Mouse (Mus musculus) stomach, embryonic 16.5 days (tissue): ENCODE data around the gene Sbk1. TPM values are rescaled to one million over a fixed set of nuclear protein-coding genes. Genes with fewer than 3 reads are reported as not detected.

Experiments
- ATAC-seq: fragments of 200-750 bp; cut with Nextera tagmentation; 2 replicates; pipeline ENCODE4 v1.8.0; 2017; ENCODE audit warnings: moderate number of reproducible peaks, moderate TSS enrichment; ENCODE audit not compliant: insufficient read depth, low FRiP score
- H3K27ac ChIP-seq: fragments of 300-500 bp; sonication (generic); 2 replicates; pipeline ENCODE4 v1.5.1; 2014; ENCODE audit warnings: low read length
- H3K27me3 ChIP-seq: fragments of 300-500 bp; sonication (generic); 2 replicates; pipeline ENCODE4 v1.6.1; 2014; ENCODE audit warnings: low read length, control low read depth, mixed read lengths; ENCODE audit not compliant: control insufficient read depth, insufficient read depth
- H3K36me3 ChIP-seq: fragments of 300-500 bp; sonication (generic); 2 replicates; pipeline ENCODE4 v1.6.1; 2014; ENCODE audit warnings: low read length; ENCODE audit not compliant: control insufficient read depth, insufficient read depth
- H3K4me1 ChIP-seq: fragments of 300-500 bp; sonication (generic); 2 replicates; pipeline ENCODE4 v1.6.1; 2014; ENCODE audit warnings: low read length, control low read depth, mixed read lengths; ENCODE audit not compliant: control insufficient read depth, insufficient read depth
- H3K4me2 ChIP-seq: fragments of 300-500 bp; sonication (generic); 2 replicates; pipeline ENCODE4 v1.6.1; 2014; ENCODE audit warnings: low read depth, low read length, mixed read lengths
- H3K4me3 ChIP-seq: fragments of 300-500 bp; sonication (generic); replicated peaks from 2 replicates; pipeline ENCODE4 v1.5.1; 2014; ENCODE audit warnings: mild to moderate bottlenecking, low read length
- H3K9ac ChIP-seq: fragments of 300-500 bp; sonication (generic); 2 replicates; pipeline ENCODE4 v1.6.1; 2014; ENCODE audit warnings: low read length
- H3K9me3 ChIP-seq: fragments of 300-500 bp; sonication (generic); replicated peaks from 2 replicates; pipeline ENCODE4 v1.6.1; 2016; ENCODE audit warnings: low read length, control low read depth; ENCODE audit not compliant: control insufficient read depth
- WGBS: fragments of 180-500 bp; shearing (Covaris S2); extraction: QIAGEN DNeasy Blood & Tissue Kit; methylation state at CpG from one replicate; pipeline ENCODE4 v1.1.7; 2014; 5-methylcytosine and 5-hydroxymethylcytosine counted together
- polyA plus RNA-seq: library from polyadenylated mRNA; unstranded; fragments of >200 nt; fragmentation: Nextera tagmentation; extraction: Ambion mirVana; gene quantifications from 2 replicates; pipeline ENCODE4 v1.2.1, GENCODE M21; 2015

Gene Sbk1
- polyA plus RNA-seq, 1 experiment from 2014 or later: 9.7 TPM

DNA sequence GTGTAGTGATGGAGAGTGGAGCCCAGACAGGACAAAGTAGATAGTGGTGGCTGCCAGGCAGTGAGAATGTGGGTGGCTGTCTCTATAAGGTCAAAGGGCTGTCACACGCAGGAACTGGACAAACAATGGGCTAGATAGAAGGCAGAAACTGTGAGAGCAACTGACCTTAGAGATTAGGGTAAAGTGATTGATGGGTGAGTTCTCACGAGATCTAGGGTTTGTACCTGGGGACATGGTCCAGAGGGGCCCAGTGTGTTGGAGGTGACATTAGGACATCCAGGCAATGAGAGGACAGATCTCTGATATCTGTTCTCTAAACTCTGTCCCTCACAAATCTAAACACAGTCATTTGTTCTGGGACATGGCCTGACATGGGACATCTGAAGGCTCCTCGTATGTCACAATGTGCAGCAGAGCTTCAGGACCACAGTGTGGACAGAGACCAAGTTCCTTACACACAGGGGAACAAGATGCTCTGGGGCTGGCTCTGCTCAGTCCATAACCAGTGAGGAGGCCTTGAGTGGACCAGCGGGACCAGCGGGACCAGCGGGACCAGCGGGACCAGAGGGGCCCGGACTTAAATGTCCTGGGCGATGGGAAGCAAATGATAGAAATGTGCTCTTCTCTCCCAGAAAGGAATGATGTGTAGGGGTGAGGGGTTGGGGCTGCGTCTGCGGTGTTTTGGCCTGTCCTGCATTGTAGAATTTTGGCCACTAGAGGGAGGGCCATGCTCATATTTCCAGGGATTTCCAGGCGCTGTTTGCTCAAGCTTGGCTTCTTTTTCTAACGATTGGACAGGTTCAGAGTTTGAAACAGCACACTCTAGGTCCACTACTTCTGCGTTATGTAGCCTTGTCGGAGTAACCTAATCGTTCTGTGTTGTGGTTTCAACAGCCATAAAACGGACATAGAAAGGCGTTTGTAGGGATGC, 11.9 kb upstream of the Sbk1 start:
- no peak overlapping the region for H3K4me3 ChIP-seq
- ATAC-seq: peak; percentile 67; the same call in 1 of the 2 replicates
- H3K4me2 ChIP-seq: no peak overlapping the region
- H3K27me3 ChIP-seq: no peaks in the 10 kb centered on the region
- H3K9ac ChIP-seq: no peak overlapping the region
- no peaks in the 10 kb centered on the region for H3K9me3 ChIP-seq
- no peak overlapping the region for H3K27ac ChIP-seq
- no peaks in the 10 kb centered on the region for H3K4me1 ChIP-seq
- no peaks in the 10 kb centered on the region for H3K36me3 ChIP-seq
- WGBS: 7% methylated on average over 18 of the region's 18 CpGs

GRCm38 (mm10) chr7:126261823-126262222, 10.6 kb upstream of the Sbk1 start:
- ATAC-seq: no peak
- H3K27me3 ChIP-seq: no peaks in the 10 kb centered on the region
- H3K4me2 ChIP-seq: no peak overlapping the region
- H3K27ac ChIP-seq: no peak overlapping the region
- H3K9ac ChIP-seq: no peak overlapping the region
- H3K4me1 ChIP-seq: peaks cover 11% of the 10 kb centered on the region; the same call in 1 of the 2 replicates
- no peaks in the 10 kb centered on the region for H3K9me3 ChIP-seq
- WGBS: 44% methylated on average over 4 of the region's 4 CpGs
- H3K4me3 ChIP-seq: no peak overlapping the region
- no peaks in the 10 kb centered on the region for H3K36me3 ChIP-seq

GRCm38 (mm10) chr7:126263964-126264363, 8.5 kb upstream of the Sbk1 start:
- H3K27ac ChIP-seq: no peak overlapping the region
- H3K36me3 ChIP-seq: no peaks in the 10 kb centered on the region
- no peak overlapping the region for H3K4me3 ChIP-seq
- H3K4me2 ChIP-seq: no peak overlapping the region
- H3K9ac ChIP-seq: no peak overlapping the region
- H3K9me3 ChIP-seq: no peaks in the 10 kb centered on the region
- H3K4me1 ChIP-seq: peaks cover 11% of the 10 kb centered on the region; the same call in 1 of the 2 replicates
- no peaks in the 10 kb centered on the region for H3K27me3 ChIP-seq
- WGBS: 34% methylated on average over 7 of the region's 7 CpGs
- ATAC-seq: no peak

DNA sequence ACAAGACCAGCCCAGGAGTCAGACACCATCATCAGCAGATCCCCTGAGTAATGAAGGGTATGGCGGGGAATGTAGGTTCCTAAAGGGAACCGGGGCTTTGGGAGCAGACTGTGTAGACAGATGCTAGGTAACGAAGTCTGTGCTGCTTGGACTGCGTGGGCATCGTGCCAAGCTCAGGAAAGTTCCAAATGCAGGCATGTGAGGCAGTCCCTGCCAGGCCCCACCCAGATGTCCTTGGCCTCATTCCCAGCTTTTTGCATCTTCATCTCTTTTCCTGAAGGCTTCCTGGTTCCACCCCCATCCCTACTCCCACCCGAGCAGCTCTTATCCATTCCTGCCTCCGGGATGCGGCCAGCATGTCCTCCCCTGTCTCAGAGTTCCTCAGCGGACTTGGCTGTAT, 6.5 kb upstream of the Sbk1 start:
- no peak overlapping the region for H3K27ac ChIP-seq
- no peak overlapping the region for H3K9ac ChIP-seq
- H3K9me3 ChIP-seq: no peaks in the 10 kb centered on the region
- H3K36me3 ChIP-seq: no peaks in the 10 kb centered on the region
- H3K4me2 ChIP-seq: no peak overlapping the region
- peak; percentile 48; the same call in 1 of the 2 replicates for ATAC-seq
- peaks cover 11% of the 10 kb centered on the region; the same call in 1 of the 2 replicates for H3K4me1 ChIP-seq
- 37% methylated on average over 9 of the region's 9 CpGs for WGBS
- no peaks in the 10 kb centered on the region; the same call in 1 of the 2 replicates for H3K27me3 ChIP-seq
- no peak overlapping the region for H3K4me3 ChIP-seq

DNA sequence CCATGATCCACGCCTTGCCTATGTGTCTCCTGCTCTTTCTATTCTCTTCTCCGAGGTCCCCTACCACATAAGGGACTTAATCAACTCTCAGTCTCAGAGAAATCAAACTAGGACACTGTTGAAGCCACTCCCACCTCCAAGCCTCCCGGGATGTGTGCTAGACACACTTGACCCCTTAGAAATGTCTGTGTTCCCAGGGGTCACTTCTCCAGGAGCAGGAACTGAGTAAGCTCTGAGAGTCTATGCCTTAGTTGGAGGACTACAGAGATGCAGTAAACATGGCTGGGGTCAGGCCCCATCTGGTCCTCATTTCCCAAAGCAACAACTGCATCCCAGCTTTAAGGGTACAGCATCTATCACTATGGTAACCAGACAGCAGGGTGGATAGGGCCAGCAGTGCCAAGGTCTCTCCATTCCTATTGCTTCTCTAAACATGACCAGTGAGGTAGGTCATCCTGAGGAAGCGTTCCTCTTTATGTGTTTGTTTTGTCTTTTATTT, 6.0 kb upstream of the Sbk1 start:
- Histone ChIP-seq H3K4me3 (no peak overlapping the region), H3K4me1 (peaks cover 11% of the 10 kb centered on the region; the same call in 1 of the 2 replicates), H3K36me3 (no peaks in the 10 kb centered on the region), H3K9me3 (no peaks in the 10 kb centered on the region), H3K27me3 (no peaks in the 10 kb centered on the region; the same call in 1 of the 2 replicates), H3K9ac (no peak overlapping the region), H3K4me2 (no peak overlapping the region), H3K27ac (no peak overlapping the region)
- no peak for ATAC-seq
- WGBS: 66% methylated on average over 4 of the region's 4 CpGs

DNA sequence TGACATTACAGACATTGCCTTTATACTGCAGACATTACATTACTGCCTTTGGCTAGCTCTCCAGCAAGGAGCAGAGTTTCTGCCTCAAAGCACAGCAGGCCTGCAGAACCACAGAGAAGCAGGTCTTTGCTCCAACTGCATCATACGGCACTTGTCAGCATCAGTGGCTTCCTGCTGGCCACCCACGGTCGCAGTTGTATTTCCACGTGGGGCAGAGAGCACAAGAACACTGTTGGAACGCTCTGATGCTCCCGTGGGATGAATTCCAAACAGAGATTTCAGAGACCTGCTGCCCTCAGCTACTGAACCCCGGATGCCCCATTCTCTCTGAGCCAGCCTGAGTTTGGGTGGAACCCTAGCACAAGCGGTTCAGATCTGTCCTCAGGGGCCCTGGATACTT, 4.8 kb upstream of the Sbk1 start:
- H3K4me1 ChIP-seq: peaks cover 11% of the 10 kb centered on the region; the same call in 1 of the 2 replicates
- no peak overlapping the region for H3K27ac ChIP-seq
- H3K9ac ChIP-seq: no peak overlapping the region
- no peak overlapping the region for H3K4me2 ChIP-seq
- H3K27me3 ChIP-seq: no peaks in the 10 kb centered on the region; the same call in 1 of the 2 replicates
- H3K9me3 ChIP-seq: no peaks in the 10 kb centered on the region
- 64% methylated on average over 8 of the region's 8 CpGs for WGBS
- no peaks in the 10 kb centered on the region for H3K36me3 ChIP-seq
- ATAC-seq: no peak
- no peak overlapping the region for H3K4me3 ChIP-seq

- Histone ChIP-seq H3K4me1 (peaks cover 20% of the 10 kb centered on the region), H3K9ac (peak overlapping the region; percentile 92), H3K4me2 (peak overlapping the region; percentile 99), H3K27me3 (no peaks in the 10 kb centered on the region; the same call in 1 of the 2 replicates), H3K27ac (peak overlapping the region; percentile 68), H3K9me3 (no peaks in the 10 kb centered on the region), H3K36me3 (no peaks in the 10 kb centered on the region), H3K4me3 (peak overlapping the region; percentile 92)
- no peak for ATAC-seq
- WGBS: under 1% methylated on average over 38 of the region's 38 CpGs
These were observed 422 bp downstream of the Sbk1 start for GRCm38 (mm10) chr7:126272770-126273311.

GRCm38 (mm10) chr7:126273351-126274042, 1.1 kb downstream of the Sbk1 start:
- H3K27me3 ChIP-seq: no peaks in the 10 kb centered on the region; the same call in 1 of the 2 replicates
- 11% methylated on average over 11 of the region's 11 CpGs for WGBS
- no peaks in the 10 kb centered on the region for H3K36me3 ChIP-seq
- peak overlapping the region; percentile 92 for H3K9ac ChIP-seq
- peak overlapping the region; percentile 99 for H3K4me2 ChIP-seq
- peak overlapping the region; percentile 27; the same call in 1 of the 2 replicates for H3K27ac ChIP-seq
- peaks cover 20% of the 10 kb centered on the region for H3K4me1 ChIP-seq
- no peaks in the 10 kb centered on the region for H3K9me3 ChIP-seq
- H3K4me3 ChIP-seq: peak overlapping the region; percentile 92
- no peak for ATAC-seq
